Mouse (Mus musculus) ES-E14 (cell line): ENCODE measurements around the gene Ppt2.

Experiments used
- CHD2 ChIP-seq: IDR thresholded peaks from 2 replicates; pipeline ENCODE4 v1.6.1; 2014; ENCODE audit warnings: mild to moderate bottlenecking, low read depth, low read length, inconsistent platforms
- MAFK ChIP-seq: IDR thresholded peaks from 2 replicates; pipeline ENCODE4 v1.6.1; 2014; ENCODE audit warnings: mild to moderate bottlenecking, low read depth, low read length, inconsistent platforms; ENCODE audit not compliant: insufficient read depth
- ZC3H11A ChIP-seq: IDR thresholded peaks from 2 replicates; pipeline ENCODE4 v1.6.1; 2012; ENCODE audit warnings: low read depth, mild to moderate bottlenecking, inconsistent platforms, low read length, borderline replicate concordance

DNA sequence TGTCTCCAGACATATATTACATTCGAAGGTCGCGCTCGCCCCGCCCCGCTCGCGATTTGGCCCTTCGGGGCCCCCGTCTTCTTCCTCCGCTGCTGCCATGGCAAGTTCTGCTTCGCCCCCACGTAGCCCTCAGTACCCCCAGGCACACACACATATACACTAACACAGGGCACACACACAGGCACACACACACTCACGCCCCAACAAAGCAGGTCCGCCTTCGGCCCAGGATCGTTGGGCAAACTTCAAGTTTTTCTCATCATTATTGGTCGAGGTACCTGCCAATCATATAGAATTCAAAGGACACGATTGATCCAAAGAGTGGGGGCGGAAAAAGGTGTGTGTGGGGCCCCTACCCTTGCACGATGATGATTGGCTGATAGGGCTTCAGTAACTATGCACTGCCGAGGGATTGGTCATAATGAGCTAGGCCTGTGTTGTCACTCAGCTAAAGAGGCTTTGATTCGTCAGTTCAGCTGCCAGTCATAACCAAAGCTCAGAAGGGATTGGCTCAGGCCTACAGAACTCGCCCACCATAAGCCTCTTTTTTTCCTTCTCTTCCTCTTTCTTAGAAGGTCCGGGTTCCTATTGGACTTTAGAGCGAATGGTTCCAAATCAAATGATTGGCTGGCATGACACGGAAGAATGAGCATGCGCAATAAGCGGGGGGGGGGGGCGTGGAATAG lies 24.8 kb downstream of the Ppt2 start, which contains the start of gene Rnf5:
- peak; percentile 99 for TF ChIP-seq CHD2
- no peak for TF ChIP-seq MAFK
- TF ChIP-seq ZC3H11A: no peak
